Mouse (Mus musculus) natural killer cell, adult 2 months (primary cell): ENCODE data around the gene Med7.
"Not testable (repeated sequence)": the region's sequence is repeated elsewhere in the genome, so short reads cannot be mapped to it uniquely, and the experiment has no call there.

Experiments
- DNase-seq, 2 experiments: peaks; one replicate each; pipeline ENCODE4 v3.0.0; 2022; ENCODE audit warnings: low spot score in 2 of 2

Med7 gene

GRCm38 (mm10) chr11:46428131-46428530 lies 8.6 kb upstream of the Med7 start:
- DNase-seq: not testable (repeated sequence)

GRCm38 (mm10) chr11:46430123-46430522 lies 6.6 kb upstream of the Med7 start:
- DNase-seq: no peak

- peak; percentile 75 to 85 for DNase-seq
Observed at GRCm38 (mm10) chr11:46431129-46431528, 5.6 kb upstream of the Med7 start.

GRCm38 (mm10) chr11:46435363-46435762 lies 1.4 kb upstream of the Med7 start:
- no peak for DNase-seq

- peak; percentile 32 to 51 for DNase-seq
Observed at GRCm38 (mm10) chr11:46437459-46438000, 805 bp downstream of the Med7 start.

GRCm38 (mm10) chr11:46439005-46439543 lies 2.3 kb downstream of the Med7 start:
- no peak for DNase-seq

- DNase-seq: no peak
Observed at GRCm38 (mm10) chr11:46441774-46442173, 5.0 kb downstream of the Med7 start.

- DNase-seq: no peak
Observed at GRCm38 (mm10) chr11:46443152-46443551, 6.4 kb downstream of the Med7 start.

- no peak for DNase-seq
Observed at GRCm38 (mm10) chr11:46443979-46444378, 7.3 kb downstream of the Med7 start.

- no peak for DNase-seq
Observed at GRCm38 (mm10) chr11:46446150-46446549, 9.4 kb downstream of the Med7 start.

GRCm38 (mm10) chr11:46447644-46448484 lies 11.1 kb downstream of the Med7 start:
- peak; percentile 15 to 29 for DNase-seq

- DNase-seq: no peak
Observed at GRCm38 (mm10) chr11:46449461-46450080, 12.8 kb downstream of the Med7 start.

GRCm38 (mm10) chr11:46454453-46455045 lies 17.8 kb downstream of the Med7 start, which contains the start of gene Havcr2:
Gene Havcr2, plus strand, starts transcription at chr11:46454935.
- peak; percentile 18 to 28 for DNase-seq

- DNase-seq: no peak
Observed at GRCm38 (mm10) chr11:46459960-46460359, 23.2 kb downstream of the Med7 start.

GRCm38 (mm10) chr11:46461362-46461761 lies 24.6 kb downstream of the Med7 start:
- no peak for DNase-seq

- no peak for DNase-seq
Observed at GRCm38 (mm10) chr11:46461931-46462330, 25.2 kb downstream of the Med7 start.

GRCm38 (mm10) chr11:46466878-46467277 lies 30.2 kb downstream of the Med7 start:
- DNase-seq: peak in 1 of 2 experiments; percentile 14

- DNase-seq: no peak
Observed at GRCm38 (mm10) chr11:46474220-46474619, 37.5 kb downstream of the Med7 start.

- DNase-seq: no peak
Observed at GRCm38 (mm10) chr11:46479311-46479710, 42.6 kb downstream of the Med7 start.

- DNase-seq: no peak
Observed at GRCm38 (mm10) chr11:46480517-46480916, 43.8 kb downstream of the Med7 start.

- no peak for DNase-seq
Observed at GRCm38 (mm10) chr11:46488231-46488630, 51.5 kb downstream of the Med7 start.

- DNase-seq: no peak
Observed at GRCm38 (mm10) chr11:46488650-46489049, 51.9 kb downstream of the Med7 start.
